21 mouse cellular contexts compared by ENCODE assay signal in the genomic region with DNA sequence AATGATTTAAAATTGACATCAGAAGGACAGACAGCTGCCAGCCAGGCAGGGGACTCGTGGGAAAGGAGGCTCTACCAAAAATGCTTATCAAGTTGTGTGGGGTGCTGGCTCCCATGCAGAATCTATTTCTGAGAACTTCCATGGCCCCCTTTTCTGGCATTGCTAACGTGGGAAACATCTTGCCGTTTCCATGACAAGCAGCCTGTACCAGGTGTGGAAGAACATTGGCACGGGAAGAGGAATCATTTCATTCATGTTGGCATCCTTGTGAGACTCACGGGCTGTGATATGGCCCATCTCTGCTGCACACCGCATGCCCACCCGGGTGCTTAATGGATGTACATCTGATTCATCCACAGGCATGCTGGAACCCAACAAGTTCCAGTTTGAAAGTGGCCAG.
A peak's percentile ranks its signal among the peaks of the same experiment; 100 is the strongest.
DNase-seq lines count a peak whose midpoint lies in the region; ATAC-seq and TF ChIP-seq lines count a peak whose summit lies in the region.
"Had no signal": no experiment of that assay in that cellular context is flagged by ENCODE, and none has a peak within 500 bp of the region (broad histone marks: within the 10 kb centered on the region; RNA-seq: fewer than 3 reads in every experiment).

No protein-coding gene starts in this region.

- no peaks in the 10 kb centered on the region for H3K9me3 ChIP-seq in heart, embryonic 10.5 days
- H3K9me3 ChIP-seq in midbrain, embryonic 10.5 days (replicated peaks): no peaks in the 10 kb centered on the region
- H3K9me3 ChIP-seq in midbrain, embryonic 14.5 days (ENCODE audit: control insufficient read depth, low read length): no peaks in the 10 kb centered on the region
- H3K9me3 ChIP-seq: embryonic facial prominence, embryonic 13.5 days; embryonic facial prominence, embryonic 15.5 days; forebrain, embryonic 10.5 days; forebrain, embryonic 13.5 days had no signal

- peaks cover 5% of the 10 kb centered on the region; the same call in 1 of the 2 replicates for H3K4me1 ChIP-seq in heart, embryonic 10.5 days
- H3K4me1 ChIP-seq in midbrain, embryonic 10.5 days: peaks cover 77% of the 10 kb centered on the region
- H3K4me1 ChIP-seq in midbrain, embryonic 14.5 days (ENCODE audit: control insufficient read depth, insufficient read depth, low read length): peaks cover 9% of the 10 kb centered on the region

- WGBS in heart, embryonic 10.5 days: 83% methylated on average over 7 of the region's 7 CpGs
- WGBS in midbrain, embryonic 10.5 days: 90% methylated on average over 7 of the region's 7 CpGs
- WGBS in midbrain, embryonic 14.5 days: 87% methylated on average over 7 of the region's 7 CpGs

- DNase-seq in cerebellum, postnatal 14 days: peak; percentile 6 to 23
- DNase-seq in cerebellum, adult 9-11 months: no peak
- peak; percentile 62 for DNase-seq in heart, adult 11 months
- no peak for DNase-seq in heart, embryonic 10.5 days (ENCODE audit: low spot score)
- no peak for DNase-seq in midbrain, embryonic 10.5 days (ENCODE audit: low spot score)
- DNase-seq in midbrain, embryonic 14.5 days: no peak
- DNase-seq in brain, embryonic 14.5 days (ENCODE audit: low read depth): peak; percentile 61
- no peak for DNase-seq in lung, postnatal 25 days (ENCODE audit: low spot score)
- DNase-seq: adrenal gland, adult 2 months; adrenal gland, postnatal 10 days; adrenal gland, postnatal 25 days; cerebellum, adult 11 months; cerebellum, adult 18-20 months; cerebellum, adult 9-10 months; cerebellum, postnatal 36 days; embryo, embryonic 11 days had no signal

- H3K36me3 ChIP-seq in heart, embryonic 10.5 days: no peaks in the 10 kb centered on the region
- H3K36me3 ChIP-seq in midbrain, embryonic 10.5 days: peaks cover 16% of the 10 kb centered on the region; the same call in 1 of the 2 replicates
- no peaks in the 10 kb centered on the region for H3K36me3 ChIP-seq in midbrain, embryonic 14.5 days (ENCODE audit: control insufficient read depth, insufficient read depth, low read length)
- H3K36me3 ChIP-seq: embryonic facial prominence, embryonic 13.5 days; embryonic facial prominence, embryonic 15.5 days had no signal

- H3K4me3 ChIP-seq in heart, embryonic 10.5 days: no peak overlapping the region
- H3K4me3 ChIP-seq in midbrain, embryonic 10.5 days: no peak overlapping the region
- no peak overlapping the region for H3K4me3 ChIP-seq in midbrain, embryonic 14.5 days (replicated peaks; ENCODE audit: low read depth, low read length)
- H3K4me3 ChIP-seq: embryonic facial prominence, embryonic 13.5 days; embryonic facial prominence, embryonic 15.5 days; erythroblast, embryonic 14.5 days; forebrain, embryonic 10.5 days; forebrain, embryonic 13.5 days had no signal

- TF ChIP-seq CTCF in brain, embryonic 14.5 days (IDR thresholded peaks at IDR 0.05; ENCODE audit: borderline replicate concordance, extremely low read depth, insufficient read depth, insufficient read length): no peak

- no peaks in the 10 kb centered on the region; the same call in 1 of the 2 replicates for H3K27me3 ChIP-seq in heart, embryonic 10.5 days (ENCODE audit: insufficient read depth, poor library complexity, severe bottlenecking)
- H3K27me3 ChIP-seq in midbrain, embryonic 10.5 days (ENCODE audit: low read depth, poor library complexity, severe bottlenecking): peaks cover 8% of the 10 kb centered on the region
- no peaks in the 10 kb centered on the region for H3K27me3 ChIP-seq in midbrain, embryonic 14.5 days (ENCODE audit: control insufficient read depth, insufficient read depth, low read length)
- H3K27me3 ChIP-seq: embryonic facial prominence, embryonic 15.5 days had no signal

- TF ChIP-seq POLR2A in brain, embryonic 14.5 days (IDR thresholded peaks at IDR 0.05; ENCODE audit: borderline replicate concordance, extremely low read depth, insufficient read depth, insufficient read length, poor library complexity, severe bottlenecking): no peak

- no peak overlapping the region for H3K27ac ChIP-seq in heart, embryonic 10.5 days
- H3K27ac ChIP-seq in midbrain, embryonic 10.5 days (replicated peaks): peak overlapping the region; percentile 64; the same call in 1 of the 2 replicates
- no peak overlapping the region for H3K27ac ChIP-seq in midbrain, embryonic 14.5 days (replicated peaks; ENCODE audit: low read depth, low read length)
- H3K27ac ChIP-seq: embryonic facial prominence, embryonic 13.5 days; embryonic facial prominence, embryonic 15.5 days; forebrain, embryonic 13.5 days had no signal

- H3K4me2 ChIP-seq in midbrain, embryonic 14.5 days (ENCODE audit: low read length): no peak overlapping the region
- H3K4me2 ChIP-seq: embryonic facial prominence, embryonic 13.5 days; embryonic facial prominence, embryonic 15.5 days; forebrain, embryonic 13.5 days had no signal

- ATAC-seq in midbrain, embryonic 14.5 days (ENCODE audit: low FRiP score, low TSS enrichment): no peak
- ATAC-seq: forebrain, embryonic 13.5 days had no signal

- no peak overlapping the region for H3K9ac ChIP-seq in midbrain, embryonic 14.5 days (replicated peaks; ENCODE audit: low read length)
- H3K9ac ChIP-seq: embryonic facial prominence, embryonic 13.5 days; embryonic facial prominence, embryonic 15.5 days; forebrain, embryonic 13.5 days had no signal

Comparison
In these comparisons a context has a peak if more than half of its experiments do, and no peak if none do; other contexts are left out.
1. DNase-seq: peak in cerebellum, postnatal 14 days (2 of 2), heart, adult 11 months (single experiment) and brain, embryonic 14.5 days (single experiment); none in cerebellum, adult 9-11 months (single experiment), heart, embryonic 10.5 days (single experiment), midbrain, embryonic 10.5 days (single experiment), midbrain, embryonic 14.5 days (single experiment) and lung, postnatal 25 days (single experiment).